8 mouse cellular contexts compared by ENCODE assay signal in genomic region chrX:36760946-36761635, GRCm38 (mm10). TPM values are rescaled to one million over a fixed set of nuclear protein-coding genes. Genes with fewer than 3 reads are reported as not detected.
DNase-seq lines count a peak whose midpoint lies in the region; ATAC-seq and TF ChIP-seq lines count a peak whose summit lies in the region.

No protein-coding gene starts in this region.

- H3K27ac ChIP-seq in forebrain, embryonic 16.5 days (ENCODE audit: low read length) = peak overlapping the region; percentile 5
- H3K27ac ChIP-seq in intestine, postnatal 0 days (ENCODE audit: low read depth, low read length) = peak overlapping the region; percentile 28; the same call in 1 of the 2 replicates
- H3K27ac ChIP-seq in liver, embryonic 14.5 days = no peak overlapping the region
- H3K27ac ChIP-seq in neural tube, embryonic 13.5 days (replicated peaks) = peak overlapping the region; percentile 62; the same call in 1 of the 2 replicates

- no peak overlapping the region for H3K4me2 ChIP-seq in forebrain, embryonic 16.5 days (ENCODE audit: low read length)
- no peak overlapping the region for H3K4me2 ChIP-seq in intestine, postnatal 0 days (replicated peaks; ENCODE audit: low read depth)
- no peak overlapping the region for H3K4me2 ChIP-seq in liver, embryonic 14.5 days (ENCODE audit: low read depth)
- no peak overlapping the region for H3K4me2 ChIP-seq in neural tube, embryonic 13.5 days

- H3K4me3 ChIP-seq in forebrain, embryonic 16.5 days (replicated peaks; ENCODE audit: low read length) = no peak overlapping the region
- no peak overlapping the region for H3K4me3 ChIP-seq in intestine, postnatal 0 days (ENCODE audit: low read depth, low read length)
- H3K4me3 ChIP-seq in liver, embryonic 14.5 days (ENCODE audit: insufficient read depth in 1 of 2, low read depth in 2 of 2, low read length in 2 of 2) = no peak overlapping the region
- H3K4me3 ChIP-seq in neural tube, embryonic 13.5 days = no peak overlapping the region

- no peaks in the 10 kb centered on the region for H3K36me3 ChIP-seq in forebrain, embryonic 16.5 days (ENCODE audit: control insufficient read depth, insufficient read depth)
- H3K36me3 ChIP-seq in intestine, postnatal 0 days (ENCODE audit: control insufficient read depth, insufficient read depth) = no peaks in the 10 kb centered on the region
- no peaks in the 10 kb centered on the region for H3K36me3 ChIP-seq in liver, embryonic 14.5 days (replicated peaks; ENCODE audit: control insufficient read depth, insufficient read depth, low read depth)
- no peaks in the 10 kb centered on the region for H3K36me3 ChIP-seq in neural tube, embryonic 13.5 days

- WGBS in forebrain, embryonic 16.5 days = 26% methylated on average over 6 of the region's 6 CpGs
- WGBS in intestine, postnatal 0 days = 68% methylated on average over 6 of the region's 6 CpGs
- 49% methylated on average over 6 of the region's 6 CpGs for WGBS in liver, embryonic 14.5 days (ENCODE audit: insufficient replicate concordance)
- WGBS in neural tube, embryonic 13.5 days = 41% methylated on average over 6 of the region's 6 CpGs

- TF ChIP-seq CTCF in intestine, postnatal 0 days (IDR thresholded peaks at IDR 0.05; ENCODE audit: low read depth) = peak; percentile 81
- peak; percentile 79 for TF ChIP-seq CTCF in liver, embryonic 14.5 days (IDR thresholded peaks at IDR 0.05; ENCODE audit: low read depth)

- peak; percentile 8 to 14 for DNase-seq in urinary bladder, postnatal 36 days (ENCODE audit: low spot score in 2 of 2)
- DNase-seq in urinary bladder, postnatal 4 days (ENCODE audit: low spot score in 2 of 2) = no peak
- DNase-seq in cerebellum, adult 11-12 months = peak; percentile 8
- peak; percentile 40 to 52 (median 49) for DNase-seq in liver, embryonic 14.5 days (ENCODE audit: low read depth in 3 of 3, low spot score in 3 of 3)
- DNase-seq in ovary, postnatal 10 days (ENCODE audit: low spot score) = no peak

- H3K9me3 ChIP-seq in forebrain, embryonic 16.5 days (ENCODE audit: control insufficient read depth, low read length) = no peaks in the 10 kb centered on the region
- H3K9me3 ChIP-seq in intestine, postnatal 0 days (ENCODE audit: control insufficient read depth) = no peaks in the 10 kb centered on the region
- H3K9me3 ChIP-seq in liver, embryonic 14.5 days (ENCODE audit: control insufficient read depth, low read length) = no peaks in the 10 kb centered on the region
- no peaks in the 10 kb centered on the region for H3K9me3 ChIP-seq in neural tube, embryonic 13.5 days

- ATAC-seq in forebrain, embryonic 16.5 days = peak; percentile 53
- ATAC-seq in intestine, postnatal 0 days = no peak
- no peak for ATAC-seq in liver, embryonic 14.5 days (ENCODE audit: insufficient read depth)
- ATAC-seq in neural tube, embryonic 13.5 days (ENCODE audit: low read depth) = 0 out of 2 replicates have a peak, but pooled peaks have one; percentile 17

- H3K9ac ChIP-seq in forebrain, embryonic 16.5 days (replicated peaks; ENCODE audit: low read depth, low read length) = no peak overlapping the region
- H3K9ac ChIP-seq in intestine, postnatal 0 days (ENCODE audit: low read depth, low read length) = no peak overlapping the region
- no peak overlapping the region for H3K9ac ChIP-seq in liver, embryonic 14.5 days (replicated peaks)
- H3K9ac ChIP-seq in neural tube, embryonic 13.5 days = no peak overlapping the region

- TF ChIP-seq EP300 in liver, embryonic 14.5 days (IDR thresholded peaks at IDR 0.05; ENCODE audit: low read depth) = no peak

- H3K27me3 ChIP-seq in forebrain, embryonic 16.5 days (replicated peaks; ENCODE audit: control insufficient read depth, insufficient read depth, low read length) = no peaks in the 10 kb centered on the region
- H3K27me3 ChIP-seq in intestine, postnatal 0 days (replicated peaks; ENCODE audit: control insufficient read depth, insufficient read depth, low read length) = no peaks in the 10 kb centered on the region
- H3K27me3 ChIP-seq in liver, embryonic 14.5 days (ENCODE audit: control insufficient read depth, insufficient read depth, low read length) = no peaks in the 10 kb centered on the region
- no peaks in the 10 kb centered on the region for H3K27me3 ChIP-seq in neural tube, embryonic 13.5 days

- H3K4me1 ChIP-seq in forebrain, embryonic 16.5 days (replicated peaks; ENCODE audit: control insufficient read depth, insufficient read depth, low read length) = peaks cover 6% of the 10 kb centered on the region; the same call in 1 of the 2 replicates
- no peaks in the 10 kb centered on the region for H3K4me1 ChIP-seq in intestine, postnatal 0 days (replicated peaks; ENCODE audit: control insufficient read depth, insufficient read depth, low read length)
- 0 out of 4 replicates have a peak, but pooled peaks cover 0 to 2% of the 10 kb centered on the region in 2 experiments for H3K4me1 ChIP-seq in liver, embryonic 14.5 days (replicated peaks; ENCODE audit: control insufficient read depth in 2 of 2, insufficient read depth in 2 of 2, low read length in 1 of 2)
- peaks cover 3% of the 10 kb centered on the region; the same call in 1 of the 2 replicates for H3K4me1 ChIP-seq in neural tube, embryonic 13.5 days (replicated peaks)

RNA-seq across cellular contexts. Expression of gene Slc25a43, which starts 17.6 kb away (rescaled TPM):
- polyA plus RNA-seq in forebrain, embryonic 16.5 days (2015; fragmentation: Nextera tagmentation; extraction: Ambion mirVana) = 0.42 and 0.70 TPM in 2 replicates
- polyA plus RNA-seq in intestine, postnatal 0 days (2015; fragmentation: Nextera tagmentation; extraction: Ambion mirVana) = 12.8 and 13.7 TPM in 2 replicates
- 0.49 and 0.76 TPM in 2 replicates for polyA plus RNA-seq in liver, embryonic 14.5 days (2012; rRNA removed)
- 0.66 and 0.81 TPM in 2 replicates for polyA plus RNA-seq in liver, embryonic 14.5 days (2014; fragmentation: Nextera tagmentation; extraction: Ambion mirVana)
- 0.70 and 0.85 TPM in 2 replicates for polyA plus RNA-seq in neural tube, embryonic 13.5 days (2015; fragmentation: Nextera tagmentation; extraction: Ambion mirVana)

RNA-seq across cellular contexts. Expression of gene Slc25a5, which starts 34.4 kb away (rescaled TPM):
- polyA plus RNA-seq in forebrain, embryonic 16.5 days (2015; fragmentation: Nextera tagmentation; extraction: Ambion mirVana) = 460 and 461 TPM in 2 replicates
- polyA plus RNA-seq in intestine, postnatal 0 days (2015; fragmentation: Nextera tagmentation; extraction: Ambion mirVana) = 1,696 and 1,837 TPM in 2 replicates
- polyA plus RNA-seq in liver, embryonic 14.5 days (2012; rRNA removed) = 291 and 352 TPM in 2 replicates
- polyA plus RNA-seq in liver, embryonic 14.5 days (2014; fragmentation: Nextera tagmentation; extraction: Ambion mirVana) = 514 and 522 TPM in 2 replicates
- polyA plus RNA-seq in neural tube, embryonic 13.5 days (2015; fragmentation: Nextera tagmentation; extraction: Ambion mirVana) = 565 and 581 TPM in 2 replicates

Comparison
In these comparisons a context has a peak if more than half of its experiments do, and no peak if none do; other contexts are left out.
1. DNase-seq: peak in urinary bladder, postnatal 36 days (2 of 2), cerebellum, adult 11-12 months (single experiment) and liver, embryonic 14.5 days (3 of 3); none in urinary bladder, postnatal 4 days (0 of 2) and ovary, postnatal 10 days (single experiment).
2. ATAC-seq: peak in forebrain, embryonic 16.5 days (single experiment) and neural tube, embryonic 13.5 days (single experiment); none in intestine, postnatal 0 days (single experiment) and liver, embryonic 14.5 days (single experiment).